Mouse (Mus musculus) urinary bladder, adult 2 months (tissue): ENCODE results near the gene Rassf10. TPM values are rescaled to one million over a fixed set of nuclear protein-coding genes. Genes with fewer than 3 reads are reported as not detected.
"Not testable (repeated sequence)": the region's sequence is repeated elsewhere in the genome, so short reads cannot be mapped to it uniquely, and the experiment has no call there.

Experiments
- DNase-seq: peaks from one replicate; pipeline ENCODE4 v3.0.0; 2022; ENCODE audit warnings: low spot score
- polyA plus RNA-seq: library from polyadenylated mRNA; depleted of rRNA; stranded (reverse); fragments of >200 nt; gene quantifications from 2 replicates; pipeline ENCODE4 v1.2.3, GENCODE M21; 2012; rRNA removed

Gene Rassf10
- 0.50 and 0.71 TPM in 2 replicates for polyA plus RNA-seq

DNA sequence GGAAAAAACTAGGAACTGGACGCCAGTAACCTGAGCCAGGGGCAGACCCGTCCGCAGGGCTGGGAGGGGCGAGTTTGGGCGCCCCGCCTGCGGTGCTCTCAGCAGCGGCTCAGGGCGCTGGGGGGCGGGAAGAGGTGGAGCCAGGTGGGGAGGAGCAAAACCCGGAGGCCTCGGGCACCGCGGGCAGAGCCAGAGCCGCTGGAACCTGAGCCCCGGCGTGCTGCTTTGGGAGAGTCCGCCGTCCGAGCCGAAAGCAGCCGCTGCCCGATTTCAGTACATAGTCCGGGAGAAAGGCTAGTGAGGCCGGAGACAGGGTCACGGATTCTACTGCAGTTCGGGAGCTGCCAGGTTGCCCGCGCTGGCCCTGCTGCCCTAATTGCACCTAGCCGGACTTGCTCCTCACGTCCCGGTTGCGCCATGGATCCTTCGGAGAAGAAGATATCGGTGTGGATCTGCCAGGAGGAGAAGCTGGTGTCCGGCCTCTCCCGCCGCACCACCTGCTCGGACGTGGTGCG lies at the start of gene Rassf10:
Rassf10 (plus strand) TSS at position 186 of the 515 bp plus-strand sequence.
- peak; percentile 77 for DNase-seq

DNA sequence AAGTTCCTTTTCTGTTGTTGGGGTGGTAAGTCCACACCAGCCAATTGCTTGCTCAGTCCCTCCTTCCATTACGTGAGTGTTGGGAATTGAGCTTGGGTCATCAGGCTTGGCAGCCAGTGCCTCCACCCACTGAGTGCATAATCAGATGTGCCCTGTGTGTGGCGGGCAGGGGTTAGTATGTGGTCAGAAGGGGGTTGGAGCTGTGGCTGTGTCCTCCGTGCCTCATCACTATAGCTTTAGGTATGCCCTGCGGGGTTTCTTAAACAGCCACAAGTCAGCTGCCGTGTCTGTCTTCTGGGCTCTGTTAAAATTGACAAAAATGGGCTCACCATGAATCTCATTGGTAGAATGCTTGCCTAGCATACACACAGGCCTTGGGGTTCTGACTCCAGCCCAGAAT lies 46.9 kb upstream of the Rassf10 start:
- no peak for DNase-seq

DNA sequence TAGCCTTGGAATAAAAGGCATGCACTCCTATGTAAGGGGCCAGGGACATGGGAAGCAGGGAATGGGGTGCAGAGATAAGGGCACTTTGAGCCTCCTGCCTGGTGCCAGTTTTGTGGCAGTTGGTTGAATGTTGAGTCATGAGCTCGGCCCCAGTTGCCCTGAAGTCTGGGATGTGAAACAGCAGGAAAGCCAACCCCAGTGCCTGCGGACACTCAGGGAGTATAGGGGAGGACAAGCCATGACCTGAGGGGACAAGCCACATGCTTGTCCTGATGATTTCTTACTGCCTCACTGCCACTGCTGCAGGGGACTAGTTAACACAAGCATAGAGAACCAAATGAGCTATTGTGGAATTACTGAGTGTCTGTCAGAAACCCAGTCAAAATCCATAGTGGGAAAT lies 46.3 kb upstream of the Rassf10 start:
- DNase-seq, result no peak

DNA sequence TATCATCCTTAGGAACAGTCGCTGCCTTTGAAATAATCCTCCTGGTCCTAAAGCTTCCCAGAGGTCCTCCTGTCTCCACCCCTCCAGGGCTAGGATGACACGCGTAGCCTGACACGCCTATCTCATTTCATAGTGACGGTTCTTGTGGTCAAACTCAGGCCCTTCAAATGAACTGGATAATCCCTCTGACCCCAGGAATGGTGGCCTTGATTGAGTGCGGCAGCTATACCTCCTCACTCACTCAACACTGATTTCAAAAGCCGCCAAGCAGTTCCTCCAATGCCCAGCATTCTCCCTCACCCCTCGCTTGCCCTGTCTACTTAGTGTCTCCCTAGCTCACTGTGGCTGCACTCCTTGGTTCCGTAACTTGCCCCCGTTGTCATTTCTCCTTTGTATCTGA lies 44.6 kb upstream of the Rassf10 start:
- DNase-seq, result no peak

DNA sequence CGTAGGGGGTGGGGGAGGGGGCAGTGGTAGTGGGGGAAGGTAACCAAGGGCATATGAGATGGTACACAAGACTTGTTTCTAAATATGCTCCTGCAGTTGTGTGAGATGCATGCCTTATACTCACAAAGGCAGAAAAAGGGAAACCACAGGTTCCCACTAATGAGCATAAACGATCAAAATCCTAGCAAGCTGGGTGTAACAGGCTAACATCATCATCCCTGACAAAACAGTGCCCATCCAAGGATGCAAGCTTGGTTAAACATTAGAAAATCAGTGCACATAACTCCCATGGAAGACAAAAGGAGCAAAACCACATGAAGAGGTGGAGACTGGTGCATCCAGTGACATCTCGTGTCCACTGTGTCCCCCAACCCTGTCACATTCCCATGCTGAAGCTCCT lies 40.8 kb upstream of the Rassf10 start:
- DNase-seq, result no peak

DNA sequence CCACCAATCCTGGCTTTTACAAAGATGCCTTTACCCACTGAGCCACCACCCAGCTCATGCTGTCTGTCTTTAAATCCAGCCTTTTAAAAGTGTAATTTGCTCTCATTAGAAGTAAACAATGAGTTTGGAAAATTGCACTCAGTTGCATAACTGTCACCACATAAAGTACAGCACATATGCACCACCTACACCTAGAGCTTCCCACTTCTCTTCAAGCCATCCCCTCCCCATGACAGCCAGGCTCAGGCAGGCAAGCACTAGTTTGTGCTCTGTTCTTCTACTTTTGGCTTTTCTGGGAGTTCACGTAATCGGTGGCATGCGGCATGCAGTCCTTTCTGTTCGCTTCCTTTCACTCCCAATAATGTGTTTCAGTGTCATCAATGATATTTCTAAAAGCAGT lies 38.2 kb upstream of the Rassf10 start:
- no peak for DNase-seq

DNA sequence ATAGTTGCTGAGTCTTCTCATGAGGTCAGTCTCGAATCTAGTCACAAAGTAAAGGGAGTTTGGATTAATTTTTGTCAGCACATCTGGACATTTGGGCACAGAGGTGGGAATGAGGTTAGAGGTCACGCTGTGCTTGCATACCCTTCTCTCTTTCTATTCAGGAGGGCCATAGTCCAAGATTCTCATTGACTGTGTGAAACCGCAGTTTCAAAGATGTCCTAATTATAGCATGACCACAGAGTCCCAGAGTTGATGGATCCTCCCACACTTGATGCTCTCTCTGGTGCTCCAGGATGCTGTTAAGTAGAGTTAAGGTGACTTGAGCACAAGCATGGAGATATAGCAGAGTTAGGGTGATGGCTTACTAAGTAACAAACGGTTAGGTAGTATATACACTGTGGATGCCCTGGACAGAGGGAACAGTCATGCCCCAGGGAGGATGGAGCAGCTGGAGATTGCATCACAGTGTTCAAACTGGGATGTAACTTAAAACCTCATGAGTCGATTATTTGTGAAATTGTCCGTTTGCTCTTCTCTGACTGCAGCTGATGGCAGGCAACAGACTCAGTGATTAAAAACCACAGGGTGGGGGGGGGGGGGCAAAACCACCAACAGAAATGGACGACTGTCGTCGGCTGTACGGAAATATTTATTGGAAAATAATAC lies 36.0 kb upstream of the Rassf10 start:
- no peak for DNase-seq

DNA sequence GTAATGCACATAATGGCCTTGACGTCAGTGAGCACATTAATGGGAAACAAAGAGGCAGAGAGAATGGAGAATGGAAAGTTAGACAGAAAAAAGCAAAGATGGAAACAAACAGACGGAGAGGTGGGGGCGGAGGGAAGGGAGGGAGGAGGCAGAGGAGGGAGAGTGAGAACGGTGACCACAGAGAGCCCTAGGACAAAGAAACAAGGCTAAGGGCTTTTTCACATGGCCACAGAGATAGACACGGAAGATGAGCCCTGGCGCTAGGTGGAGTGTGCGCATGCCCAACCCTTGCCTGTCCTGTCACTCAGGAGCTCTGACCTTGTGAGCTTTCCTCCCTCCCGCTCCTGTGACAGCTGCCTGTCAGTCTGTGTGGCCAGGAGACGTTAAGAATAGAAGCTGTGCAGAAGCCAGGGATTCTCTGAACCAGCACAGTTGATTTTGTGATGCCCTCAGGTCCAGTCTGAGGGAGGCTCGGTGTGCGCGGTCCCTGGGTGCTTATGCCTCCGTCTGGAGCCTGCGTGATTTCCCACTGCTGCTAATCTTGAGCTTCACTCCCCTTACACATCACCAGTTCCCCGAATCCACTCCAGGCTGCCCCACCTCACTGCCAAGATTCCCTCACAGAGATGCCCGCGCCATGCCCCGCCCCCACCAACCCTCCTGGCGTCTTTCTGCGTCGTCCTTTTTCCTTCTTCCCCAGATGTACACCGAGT lies 35.3 kb upstream of the Rassf10 start:
- no peak for DNase-seq

DNA sequence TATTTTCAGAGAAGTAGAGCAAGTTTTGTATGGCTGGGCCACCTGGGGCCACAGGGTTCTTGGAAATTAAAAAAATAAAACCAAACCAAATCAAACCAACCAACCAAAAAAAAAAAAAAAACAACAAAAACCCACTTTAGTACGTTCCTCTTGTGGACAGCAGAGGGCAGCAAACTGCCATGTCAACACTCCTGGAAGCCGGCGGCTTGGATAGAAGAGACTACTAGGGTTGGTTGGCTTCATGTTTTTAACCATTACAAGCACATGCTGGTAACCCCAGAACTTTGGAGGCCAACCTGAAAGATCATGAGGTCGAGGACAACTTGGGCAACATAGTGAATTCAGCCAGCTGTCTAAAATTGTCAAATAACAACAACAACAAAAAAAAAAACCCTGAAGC lies 33.9 kb upstream of the Rassf10 start:
- no peak for DNase-seq

DNA sequence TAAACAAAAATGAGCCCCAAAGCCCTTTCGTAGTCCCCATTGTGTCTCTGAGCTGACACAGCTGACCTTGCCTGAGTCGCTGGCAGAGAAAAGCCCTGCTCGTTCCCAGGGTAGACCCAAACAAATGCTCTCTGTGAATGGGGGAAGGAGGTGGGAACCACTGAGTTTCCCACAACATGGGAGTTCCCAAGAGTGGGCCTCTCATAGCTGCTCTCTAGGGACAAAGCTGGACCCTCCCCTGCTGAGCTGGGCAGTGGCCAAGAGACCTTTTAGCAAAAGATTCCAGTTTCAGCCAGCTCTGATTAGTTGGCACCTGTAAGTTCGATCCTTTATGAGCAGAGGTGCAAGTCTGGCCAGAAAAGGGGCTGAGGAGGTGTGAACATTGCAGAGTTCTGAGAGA lies 31.0 kb upstream of the Rassf10 start:
- DNase-seq, result no peak

DNA sequence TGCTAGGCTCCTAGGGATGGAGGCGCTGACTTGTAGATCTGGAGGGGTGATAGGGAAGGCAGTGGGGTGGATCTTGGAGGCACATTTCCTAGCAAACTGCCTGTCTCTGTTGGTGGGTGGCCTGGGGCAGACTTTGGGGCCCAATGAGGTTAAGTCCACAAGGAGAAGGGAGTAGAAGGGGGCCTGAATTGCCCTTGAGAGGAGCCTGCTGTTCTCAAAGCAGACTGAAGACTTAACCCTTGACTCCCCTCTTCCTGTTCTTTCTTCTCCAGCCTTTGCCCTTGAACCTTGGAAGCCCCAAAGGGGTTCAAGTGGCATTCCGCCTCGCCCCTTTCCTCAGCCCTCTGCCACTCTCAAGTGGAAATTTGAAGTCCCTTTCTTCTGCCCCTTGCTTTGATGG lies 30.1 kb upstream of the Rassf10 start:
- DNase-seq, result no peak

DNA sequence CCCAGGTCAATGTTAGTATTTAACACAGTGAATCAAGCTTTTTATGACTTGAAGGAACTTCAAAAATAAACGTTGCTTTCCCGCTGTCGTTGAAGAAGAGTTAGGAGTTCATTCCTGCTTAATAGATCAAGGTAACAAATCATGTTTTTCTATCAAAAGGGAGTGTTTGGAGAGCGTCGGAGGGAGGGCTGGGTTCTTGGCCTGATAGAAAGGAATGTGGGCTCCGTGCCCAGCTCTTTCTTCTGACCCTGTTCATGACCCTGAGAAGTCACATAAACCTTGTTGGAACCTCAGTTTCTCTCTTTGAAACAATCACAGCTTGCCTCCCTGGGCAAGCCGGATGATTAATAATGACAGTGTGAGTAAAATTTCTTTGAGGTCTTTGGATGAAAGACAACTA lies 23.1 kb upstream of the Rassf10 start:
- DNase-seq, result no peak

DNA sequence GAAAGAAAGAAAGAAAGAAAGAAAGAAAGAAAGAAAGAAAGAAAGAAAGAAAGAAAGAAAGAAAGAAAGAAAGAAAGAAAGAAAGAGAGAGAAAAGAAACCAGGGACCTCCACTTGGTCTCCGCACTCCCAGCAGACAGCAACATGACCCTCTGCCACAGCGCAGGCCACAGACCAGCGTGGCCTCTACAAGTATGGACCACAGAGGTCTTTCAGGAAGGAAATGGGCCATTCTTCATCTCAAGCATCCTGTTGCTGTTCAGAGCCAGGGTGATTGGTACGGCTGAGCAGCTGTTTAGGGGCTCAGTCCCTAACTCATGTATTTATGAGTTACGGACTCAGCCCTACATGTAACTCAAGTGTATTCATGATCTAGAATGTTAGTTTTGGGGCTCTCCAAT lies 17.9 kb upstream of the Rassf10 start:
- DNase-seq, result not testable (repeated sequence)

DNA sequence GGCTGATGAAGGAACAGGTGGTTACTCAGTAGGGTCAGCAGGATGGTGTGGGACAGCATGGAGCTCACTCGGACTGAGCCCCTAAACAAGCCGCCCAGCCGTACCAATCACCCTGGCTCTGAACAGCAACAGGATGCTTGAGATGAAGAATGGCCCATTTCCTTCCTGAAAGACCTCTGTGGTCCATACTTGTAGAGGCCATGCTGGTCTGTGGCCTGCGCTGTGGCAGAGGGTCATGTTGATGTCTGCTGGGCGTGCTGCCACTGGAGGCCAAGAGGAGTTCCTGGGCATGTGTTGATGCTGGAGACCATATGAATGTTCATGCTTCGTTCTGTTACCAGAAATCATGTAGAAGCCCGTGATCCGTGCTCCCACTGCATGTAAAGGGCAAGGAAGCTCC lies 16.7 kb upstream of the Rassf10 start:
- DNase-seq, result no peak

DNA sequence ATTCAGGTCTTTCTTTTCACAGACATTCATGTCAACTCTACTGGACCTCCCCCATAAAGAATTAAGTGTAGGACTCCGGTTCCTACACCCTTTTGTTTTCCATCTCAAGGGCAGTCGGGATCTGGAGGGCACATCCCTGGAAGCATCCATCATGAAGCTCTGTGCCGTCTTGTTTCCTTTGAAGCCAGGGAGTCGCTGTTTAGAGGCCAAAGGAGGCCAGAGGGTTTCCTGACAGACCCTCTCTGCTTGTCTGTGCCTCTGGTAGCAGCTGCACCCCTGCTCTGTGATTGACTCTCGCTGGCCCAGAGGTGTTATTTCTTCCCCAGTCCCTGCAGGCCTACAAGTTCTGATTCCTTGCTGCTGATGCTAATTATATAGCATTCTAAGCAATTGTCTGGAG lies 14.8 kb upstream of the Rassf10 start:
- no peak for DNase-seq

DNA sequence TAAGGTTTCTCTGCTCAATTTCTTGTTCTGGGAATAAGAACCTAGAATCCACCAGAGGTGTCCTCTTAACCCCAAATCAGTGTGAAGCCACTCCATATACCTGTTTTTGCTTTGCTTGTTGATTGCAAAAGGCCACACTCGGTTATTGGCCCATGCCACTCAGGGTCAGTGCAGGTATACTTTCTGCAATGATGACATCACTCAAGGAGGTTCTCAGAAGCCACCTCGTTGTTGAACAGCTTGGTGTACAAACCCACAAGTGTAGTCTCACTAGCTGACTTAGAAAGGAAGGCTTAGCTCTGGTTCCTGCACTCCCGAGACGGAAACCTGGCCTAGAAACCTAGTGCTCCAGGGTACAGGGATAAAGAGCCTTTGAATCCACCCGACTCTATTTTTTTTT lies 11.2 kb upstream of the Rassf10 start:
- no peak for DNase-seq

DNA sequence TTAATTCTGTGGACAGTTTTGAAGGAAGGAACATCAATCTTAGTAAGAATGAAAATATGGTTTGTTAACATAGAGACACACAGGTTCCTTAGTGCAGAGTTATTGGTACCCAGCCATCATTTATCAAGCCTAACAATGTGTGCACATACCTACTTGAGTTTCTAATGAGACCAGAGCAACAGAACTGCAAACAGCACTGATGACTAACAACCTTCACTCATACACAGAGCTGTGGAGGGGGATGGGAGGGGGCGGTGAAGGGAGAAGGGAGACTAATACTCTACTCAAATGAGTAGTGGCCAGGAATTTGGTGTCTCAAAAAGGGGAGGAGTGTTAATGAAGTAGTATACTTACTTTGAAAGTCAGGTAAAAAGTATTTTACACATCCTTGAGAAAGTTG lies 10.7 kb upstream of the Rassf10 start:
- DNase-seq, result no peak

DNA sequence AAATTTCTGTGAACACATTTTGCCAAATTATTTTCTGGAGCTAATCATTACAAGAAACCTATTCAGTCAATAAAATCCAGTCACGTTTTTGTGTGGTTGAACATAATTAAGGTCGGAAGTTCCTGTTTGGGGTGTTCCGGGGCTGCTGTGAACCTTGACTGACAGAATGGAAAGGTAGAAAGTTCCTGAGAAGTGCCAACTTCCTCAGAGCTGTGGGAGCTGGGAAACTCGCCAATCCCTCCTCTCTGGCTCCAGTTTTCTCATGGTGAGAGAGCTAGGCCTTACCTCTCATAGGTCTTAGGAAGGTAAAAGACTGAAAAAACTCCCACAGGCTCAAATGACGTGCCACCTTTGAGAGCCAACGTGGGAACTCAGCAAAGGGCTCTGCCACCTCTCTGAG lies 7.1 kb upstream of the Rassf10 start:
- no peak for DNase-seq

DNA sequence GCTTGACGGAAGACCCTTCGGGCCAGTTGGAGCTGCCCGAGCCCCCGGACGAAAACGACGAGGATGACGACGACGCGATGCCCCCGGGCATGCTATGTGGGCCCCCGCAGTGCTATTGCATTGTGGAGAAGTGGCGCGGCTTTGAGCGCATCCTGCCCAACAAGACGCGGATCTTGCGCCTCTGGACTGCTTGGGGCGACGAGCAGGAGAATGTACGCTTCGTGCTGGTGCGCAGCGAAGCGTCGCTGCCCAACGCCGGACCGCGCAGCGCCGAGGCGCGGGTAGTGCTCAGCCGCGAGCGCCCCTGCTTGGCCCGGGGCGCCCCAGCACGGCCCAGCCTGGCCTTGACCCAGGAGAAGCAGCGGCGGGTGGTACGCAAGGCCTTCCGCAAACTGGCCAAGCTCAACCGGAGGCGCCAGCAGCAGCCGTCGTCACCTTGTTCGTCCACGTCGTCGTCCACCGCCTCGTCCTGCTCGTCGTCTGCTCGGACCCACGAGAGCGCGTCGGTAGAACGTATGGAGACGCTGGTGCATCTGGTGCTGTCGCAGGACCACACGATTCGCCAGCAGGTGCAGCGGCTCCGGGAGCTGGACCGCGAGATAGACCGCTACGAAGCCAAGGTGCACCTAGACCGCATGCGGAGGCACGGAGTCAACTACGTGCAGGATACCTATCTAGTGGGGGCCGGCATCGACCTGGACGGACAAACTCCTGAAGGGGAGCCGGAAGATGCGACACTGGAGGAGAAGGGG lies 765 bp downstream of the Rassf10 start:
- DNase-seq, result peak; percentile 35

DNA sequence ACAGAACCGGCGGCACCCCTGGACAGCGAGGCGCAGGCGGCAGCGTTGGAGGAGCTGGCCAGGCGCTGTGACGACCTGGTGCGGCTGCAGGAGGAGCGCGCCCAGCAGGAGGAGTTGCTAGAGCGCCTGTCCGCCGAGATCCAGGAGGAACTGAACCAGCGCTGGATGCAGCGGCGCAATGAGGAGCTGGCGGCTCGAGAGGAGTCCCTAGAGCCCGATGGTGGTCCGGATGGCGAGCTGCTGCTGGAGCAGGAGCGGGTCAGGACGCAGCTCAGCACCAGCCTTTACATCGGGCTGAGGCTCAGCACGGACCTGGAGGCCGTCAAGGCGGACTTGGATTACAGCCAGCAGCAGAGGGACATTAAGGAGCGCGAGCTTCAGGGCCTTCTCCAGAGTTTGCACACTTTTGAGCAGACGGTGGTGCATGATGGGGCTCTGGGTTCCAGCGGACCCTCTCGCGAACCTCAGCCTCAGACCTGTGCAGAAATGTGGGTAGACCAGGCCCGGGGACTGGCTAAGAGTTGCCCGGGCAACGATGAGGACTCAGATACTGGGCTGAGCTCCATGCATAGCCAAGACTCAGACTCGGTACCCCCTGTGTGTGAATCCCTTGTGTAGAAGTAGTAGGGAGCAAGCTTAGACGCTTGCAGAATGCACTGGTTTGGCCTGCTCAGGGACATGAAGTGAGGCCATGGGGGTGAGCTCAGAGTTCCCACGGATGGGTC lies 1.5 kb downstream of the Rassf10 start:
- DNase-seq, result no peak

DNA sequence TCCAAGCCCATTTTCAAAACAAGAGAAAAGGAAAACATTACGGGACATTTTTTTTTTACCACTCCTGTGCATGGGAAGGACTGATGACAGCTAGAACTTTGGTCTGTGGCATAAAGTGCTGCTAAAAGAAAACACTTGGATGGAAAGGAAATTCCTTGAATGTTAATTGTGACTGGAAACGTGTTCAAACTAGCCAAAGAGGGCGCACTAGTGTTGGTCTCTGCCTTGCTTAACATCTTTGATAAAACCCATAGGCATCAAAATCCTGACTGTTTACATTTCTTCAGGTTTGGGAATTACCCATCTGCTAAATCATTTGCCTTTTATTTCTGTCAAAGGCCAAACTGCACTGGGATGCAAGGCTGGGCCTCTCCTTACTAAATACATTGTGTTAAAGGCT lies 2.2 kb downstream of the Rassf10 start:
- DNase-seq, result no peak

DNA sequence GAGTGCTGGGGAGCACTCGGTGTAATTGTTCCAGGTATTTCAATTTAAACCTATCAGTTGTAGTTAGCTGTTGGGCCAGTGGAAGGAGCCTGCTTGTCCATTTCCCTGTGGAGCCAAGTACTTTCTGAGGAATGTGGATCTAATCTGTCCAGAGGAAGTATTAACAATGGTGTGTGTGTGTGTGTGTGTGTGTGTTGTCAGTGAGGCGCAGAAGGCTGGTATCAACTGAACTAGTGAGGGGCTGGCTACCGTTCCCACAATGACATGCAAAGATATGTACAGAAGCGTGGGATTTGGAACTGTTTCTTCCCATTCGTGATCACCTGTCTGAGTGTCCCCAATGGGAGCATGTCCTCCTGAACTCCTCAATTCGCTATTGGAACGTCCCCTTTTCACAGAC lies 3.2 kb downstream of the Rassf10 start:
- no peak for DNase-seq
